Mouse (Mus musculus) lung, postnatal 0 days (tissue): ENCODE results near the gene Pik3r5. TPM values are rescaled to one million over a fixed set of nuclear protein-coding genes. Genes with fewer than 3 reads are reported as not detected.
A peak's percentile ranks its signal among the peaks of the same experiment; 100 is the strongest.

Source experiments
- ATAC-seq: fragments of 200-750 bp; cut with Nextera tagmentation; 2 replicates; pipeline ENCODE4 v1.8.0; 2017; ENCODE audit warnings: moderate library complexity
- DNase-seq: peaks from one replicate; pipeline ENCODE4 v3.0.0-alpha.2; 2016; ENCODE audit warnings: low spot score
- H3K27ac ChIP-seq: fragments of 300-500 bp; sonication (generic); 2 replicates; pipeline ENCODE4 v1.5.1; 2014; ENCODE audit warnings: antibody characterized with exemption, mild to moderate bottlenecking, low read length, mixed read lengths
- H3K27me3 ChIP-seq: fragments of 300-500 bp; sonication (generic); replicated peaks from 2 replicates; pipeline ENCODE4 v1.6.1; 2014; ENCODE audit warnings: low read length, mixed read lengths; ENCODE audit not compliant: insufficient read depth
- H3K36me3 ChIP-seq: fragments of 300-500 bp; sonication (generic); 2 replicates; pipeline ENCODE4 v1.6.1; 2014; ENCODE audit warnings: low read length, mixed read lengths; ENCODE audit not compliant: insufficient read depth
- H3K4me1 ChIP-seq: fragments of 300-500 bp; sonication (generic); 2 replicates; pipeline ENCODE4 v1.6.1; 2014; ENCODE audit warnings: antibody characterized with exemption, low read depth, low read length, mixed read lengths; ENCODE audit not compliant: insufficient read depth
- H3K4me2 ChIP-seq: fragments of 300-500 bp; sonication (generic); replicated peaks from 2 replicates; pipeline ENCODE4 v1.6.1; 2014; ENCODE audit warnings: low read depth, mild to moderate bottlenecking, low read length, moderate library complexity, mixed read lengths
- H3K4me3 ChIP-seq: fragments of 300-500 bp; sonication (generic); 2 replicates; pipeline ENCODE4 v1.5.1; 2014; ENCODE audit warnings: low read depth, low read length
- H3K9ac ChIP-seq: fragments of 300-500 bp; sonication (generic); replicated peaks from 2 replicates; pipeline ENCODE4 v1.6.1; 2014; ENCODE audit warnings: low read depth, mild to moderate bottlenecking
- H3K9me3 ChIP-seq: fragments of 300-500 bp; sonication (generic); 2 replicates; pipeline ENCODE4 v1.6.1; 2016; ENCODE audit warnings: low read length, mixed read lengths
- CTCF ChIP-seq: IDR thresholded peaks from 2 replicates; pipeline ENCODE4 v1.5.1; 2016; ENCODE audit warnings: antibody characterized with exemption, mild to moderate bottlenecking
- EP300 ChIP-seq: IDR thresholded peaks from 2 replicates; pipeline ENCODE4 v1.6.1; 2016; ENCODE audit warnings: antibody characterized with exemption, mild to moderate bottlenecking, control low read depth
- WGBS: fragments of 180-500 bp; shearing (Covaris S2); extraction: QIAGEN DNeasy Blood & Tissue Kit; methylation state at CpG from one replicate; pipeline ENCODE4 v1.1.7; 2014; 5-methylcytosine and 5-hydroxymethylcytosine counted together
- polyA plus RNA-seq: library from polyadenylated mRNA; unstranded; fragments of >200 nt; fragmentation: Nextera tagmentation; extraction: Ambion mirVana; gene quantifications from 2 replicates; pipeline ENCODE4 v1.2.1, GENCODE M21; 2015

Pik3r5 gene
- polyA plus RNA-seq, 1 experiment from 2014 or later, result 1.1 TPM

DNA sequence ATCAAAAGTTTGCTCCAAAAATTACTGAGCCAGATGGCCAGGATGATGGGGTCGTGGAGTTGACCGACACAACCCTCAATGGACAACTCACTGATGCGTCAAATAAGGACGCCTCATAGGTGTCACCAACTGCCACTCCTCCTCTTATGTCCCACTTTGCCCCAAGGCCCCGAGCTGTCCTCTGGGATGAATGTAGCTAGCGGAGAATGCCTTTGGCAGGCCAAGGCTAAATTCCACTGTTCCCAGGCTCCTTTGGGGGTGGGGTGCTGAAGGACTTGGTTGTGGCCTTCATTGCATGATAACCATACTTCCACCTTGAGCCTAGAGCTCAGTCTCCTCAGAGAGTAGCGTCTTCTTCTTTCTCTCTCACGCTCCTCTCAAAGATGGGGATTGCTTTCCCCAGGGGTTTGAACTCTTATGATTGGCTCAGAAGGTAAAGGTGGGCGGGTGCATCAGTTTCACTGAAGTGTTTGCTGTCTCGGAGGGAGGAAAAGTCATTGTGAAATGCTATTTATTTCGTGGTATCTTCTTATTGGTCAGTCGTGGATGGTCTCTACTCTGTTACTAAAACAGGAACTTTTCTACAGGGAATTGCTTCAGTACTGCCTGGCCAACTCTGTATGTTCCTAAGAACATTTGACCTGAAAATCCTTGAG, 11.2 kb downstream of the Pik3r5 start:
- TF ChIP-seq CTCF (no peak), EP300 (no peak)
- no peak overlapping the region for H3K4me2 ChIP-seq
- no peak overlapping the region for H3K4me3 ChIP-seq
- peak; percentile 30 for DNase-seq
- no peaks in the 10 kb centered on the region for H3K36me3 ChIP-seq
- no peak overlapping the region for H3K27ac ChIP-seq
- WGBS, result 66% methylated on average over 12 of the region's 12 CpGs
- 0 out of 2 replicates have a peak, but pooled peaks have one; percentile 11 for ATAC-seq
- no peak overlapping the region for H3K9ac ChIP-seq
- H3K4me1 ChIP-seq, result no peaks in the 10 kb centered on the region
- H3K27me3 ChIP-seq, result no peaks in the 10 kb centered on the region
- H3K9me3 ChIP-seq, result no peaks in the 10 kb centered on the region

DNA sequence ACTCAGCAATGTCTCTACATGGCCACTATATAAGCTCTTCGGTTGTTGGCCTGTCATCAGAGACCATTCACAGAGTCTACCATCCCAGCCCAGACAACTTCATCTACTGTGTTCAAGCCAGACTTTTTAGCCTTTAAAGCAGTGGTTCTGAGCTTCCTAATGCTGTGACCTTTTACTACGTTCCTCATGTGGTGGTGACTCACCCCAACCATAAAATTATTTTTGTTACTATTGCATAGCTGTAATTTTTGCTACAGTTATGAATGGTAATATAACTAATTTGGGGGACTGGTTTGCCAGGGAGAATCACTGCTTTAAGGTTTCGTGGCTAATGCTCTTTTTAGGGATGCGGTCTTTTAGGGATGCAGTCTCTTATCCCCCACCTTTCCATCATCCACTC, 14.0 kb downstream of the Pik3r5 start:
- no peaks in the 10 kb centered on the region for H3K4me1 ChIP-seq
- H3K36me3 ChIP-seq, result no peaks in the 10 kb centered on the region
- H3K27me3 ChIP-seq, result no peaks in the 10 kb centered on the region
- WGBS, result 78% methylated on average over 4 of the region's 4 CpGs
- no peak overlapping the region for H3K27ac ChIP-seq
- no peak for DNase-seq
- H3K9ac ChIP-seq, result no peak overlapping the region
- ATAC-seq, result no peak
- no peaks in the 10 kb centered on the region for H3K9me3 ChIP-seq
- H3K4me3 ChIP-seq, result no peak overlapping the region
- H3K4me2 ChIP-seq, result no peak overlapping the region
- TF ChIP-seq CTCF (no peak), EP300 (no peak)

- Histone ChIP-seq H3K9ac (no peak overlapping the region), H3K4me1 (no peaks in the 10 kb centered on the region), H3K9me3 (no peaks in the 10 kb centered on the region), H3K4me3 (no peak overlapping the region), H3K27ac (no peak overlapping the region), H3K27me3 (no peaks in the 10 kb centered on the region), H3K4me2 (no peak overlapping the region), H3K36me3 (no peaks in the 10 kb centered on the region)
- ATAC-seq (no peak), DNase-seq (no peak)
- WGBS, result 91% methylated on average over 4 of the region's 4 CpGs
- no peak for TF ChIP-seq EP300
- TF ChIP-seq CTCF, result no peak
These were observed 14.6 kb downstream of the Pik3r5 start for GRCm38 (mm10) chr11:68446547-68446946.

DNA sequence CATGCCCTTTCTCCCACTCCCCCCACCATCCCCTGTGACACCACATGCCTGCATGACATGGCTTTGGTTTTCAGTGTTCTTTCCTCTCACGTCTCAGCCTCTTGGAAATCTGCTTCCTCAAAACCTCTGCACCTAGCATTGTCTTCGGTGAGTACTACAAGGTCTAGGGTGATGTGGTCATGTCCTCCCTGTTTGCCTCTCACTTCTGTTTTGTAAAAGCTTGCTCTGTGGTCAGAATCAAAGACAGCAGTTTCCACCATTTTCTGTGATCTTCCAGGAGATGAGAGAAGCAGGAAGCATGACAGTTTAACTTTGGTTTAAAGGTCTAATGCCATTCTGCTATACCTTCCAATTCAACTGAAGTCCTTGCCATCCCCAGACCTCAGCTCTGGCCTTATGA, 15.3 kb downstream of the Pik3r5 start:
- 80% methylated on average over 2 of the region's 2 CpGs for WGBS
- ATAC-seq (no peak), DNase-seq (no peak)
- no peaks in the 10 kb centered on the region for H3K4me1 ChIP-seq
- H3K9ac ChIP-seq, result no peak overlapping the region
- TF ChIP-seq EP300 (no peak), CTCF (no peak)
- no peaks in the 10 kb centered on the region for H3K9me3 ChIP-seq
- no peak overlapping the region for H3K4me2 ChIP-seq
- H3K27ac ChIP-seq, result no peak overlapping the region
- H3K4me3 ChIP-seq, result no peak overlapping the region
- H3K36me3 ChIP-seq, result no peaks in the 10 kb centered on the region
- H3K27me3 ChIP-seq, result no peaks in the 10 kb centered on the region

GRCm38 (mm10) chr11:68448356-68448755, 16.4 kb downstream of the Pik3r5 start:
- no peak for TF ChIP-seq CTCF
- no peaks in the 10 kb centered on the region for H3K36me3 ChIP-seq
- no peak for ATAC-seq
- no peaks in the 10 kb centered on the region for H3K4me1 ChIP-seq
- no peak for DNase-seq
- H3K9ac ChIP-seq, result no peak overlapping the region
- WGBS, result 79% methylated on average over 7 of the region's 7 CpGs
- H3K27ac ChIP-seq, result no peak overlapping the region
- H3K27me3 ChIP-seq, result no peaks in the 10 kb centered on the region
- no peak overlapping the region for H3K4me3 ChIP-seq
- no peaks in the 10 kb centered on the region for H3K9me3 ChIP-seq
- H3K4me2 ChIP-seq, result no peak overlapping the region

DNA sequence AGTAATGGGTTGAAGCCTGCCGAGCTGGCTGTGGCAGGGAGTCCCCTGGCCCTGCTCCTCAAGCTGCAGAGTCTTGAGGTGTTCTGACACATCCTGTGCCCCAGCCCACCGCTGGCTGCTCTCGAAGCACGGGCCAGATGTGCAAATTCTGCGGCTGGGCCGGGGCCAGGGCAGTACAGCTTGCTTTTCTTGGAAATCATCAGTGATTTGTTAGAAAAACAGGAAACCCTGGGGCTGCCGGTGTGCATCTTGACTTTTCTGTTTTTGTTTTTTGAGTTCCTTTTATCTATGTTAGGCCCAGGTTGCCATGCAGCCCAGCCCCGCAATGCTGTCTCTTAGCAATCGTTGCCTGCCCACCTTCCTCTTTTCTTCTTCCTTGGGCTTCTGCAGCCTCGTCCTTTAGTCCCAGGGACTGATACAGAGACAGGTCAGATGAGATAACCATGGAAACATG, 19.4 kb downstream of the Pik3r5 start:
- no peak overlapping the region for H3K9ac ChIP-seq
- WGBS, result 23% methylated on average over 10 of the region's 10 CpGs
- H3K4me2 ChIP-seq, result no peak overlapping the region
- H3K4me3 ChIP-seq, result no peak overlapping the region
- TF ChIP-seq EP300, result no peak
- no peak for TF ChIP-seq CTCF
- no peak for ATAC-seq
- H3K27me3 ChIP-seq, result no peaks in the 10 kb centered on the region
- DNase-seq, result no peak
- H3K4me1 ChIP-seq, result no peaks in the 10 kb centered on the region
- no peaks in the 10 kb centered on the region for H3K36me3 ChIP-seq
- no peaks in the 10 kb centered on the region for H3K9me3 ChIP-seq
- no peak overlapping the region for H3K27ac ChIP-seq
